Mouse (Mus musculus) adrenal gland, adult 2 months (tissue): ENCODE measurements around the gene Cenpk. TPM values are rescaled to one million over a fixed set of nuclear protein-coding genes. Genes with fewer than 3 reads are reported as not detected.
A peak's percentile ranks its signal among the peaks of the same experiment; 100 is the strongest.
"Not testable (repeated sequence)": the region's sequence is repeated elsewhere in the genome, so short reads cannot be mapped to it uniquely, and the experiment has no call there.

Experiments
- DNase-seq: peaks from one replicate; pipeline ENCODE4 v3.0.0; 2021
- long read RNA-seq: library from polyadenylated mRNA; stranded (forward); transcript quantifications from one replicate; pipeline ENCODE4 v2.0.0, GENCODE M21; 2021
- polyA plus RNA-seq: library from polyadenylated mRNA; depleted of rRNA; stranded (reverse); fragments of >200 nt; gene quantifications from 2 replicates; pipeline ENCODE4 v1.2.3, GENCODE M21; 2012; rRNA removed
- total RNA-seq, 2 experiments: library from RNA; stranded (reverse); gene quantifications; 2 replicates each; pipeline ENCODE4 v1.2.3; 2021

Cenpk gene
- total RNA-seq (1 to 10 TPM; 1.5 to 1.9 TPM), polyA plus RNA-seq (0.12 and 0.21 TPM in 2 replicates)
- long read RNA-seq, partial matches to known transcripts = 0 of 1 reads
- long read RNA-seq, other reads (novel, unspliced or antisense) = 1 of 1 reads

GRCm38 (mm10) chr13:104228384-104229066 lies at the start of gene Cenpk, which contains the start of gene Ppwd1:
Cenpk (plus strand) TSS chr13:104228611.
Ppwd1 (minus strand) TSS chr13:104228843.
- DNase-seq = peak; percentile 98

GRCm38 (mm10) chr13:104178650-104179121 lies 49.7 kb upstream of the Cenpk start, which contains the start of gene Trim23:
Trim23 (plus strand) TSS chr13:104178797.
- DNase-seq = peak; percentile 96

- no peak for DNase-seq
Measured at GRCm38 (mm10) chr13:104179176-104179888, 49.1 kb upstream of the Cenpk start.

- DNase-seq = no peak
Measured at GRCm38 (mm10) chr13:104187357-104187756, 41.1 kb upstream of the Cenpk start.

- not testable (repeated sequence) for DNase-seq
Measured at GRCm38 (mm10) chr13:104195891-104196290, 32.5 kb upstream of the Cenpk start.

- DNase-seq = no peak
Measured at GRCm38 (mm10) chr13:104204313-104204712, 24.1 kb upstream of the Cenpk start.

GRCm38 (mm10) chr13:104227478-104227877 lies 933 bp upstream of the Cenpk start:
- DNase-seq = no peak

- no peak for DNase-seq
Measured at GRCm38 (mm10) chr13:104229181-104229580, 770 bp downstream of the Cenpk start.

- DNase-seq = no peak
Measured at GRCm38 (mm10) chr13:104258997-104259396, 30.6 kb downstream of the Cenpk start.

- DNase-seq = peak; percentile 29
Measured at GRCm38 (mm10) chr13:104285031-104285431, 56.6 kb downstream of the Cenpk start.

GRCm38 (mm10) chr13:104285737-104286311 lies 57.4 kb downstream of the Cenpk start:
- peak; percentile 54 for DNase-seq

- DNase-seq = no peak
Measured at GRCm38 (mm10) chr13:104286336-104286735, 57.9 kb downstream of the Cenpk start.

- peak; percentile 94 for DNase-seq
Measured at GRCm38 (mm10) chr13:104286897-104287309, 58.5 kb downstream of the Cenpk start.

GRCm38 (mm10) chr13:104287366-104288225 lies 59.2 kb downstream of the Cenpk start, which contains the start of gene Adamts6:
Adamts6 (plus strand) TSS chr13:104287835.
- peak; percentile 25 for DNase-seq

- peak; percentile 81 for DNase-seq
Measured at GRCm38 (mm10) chr13:104288226-104288859, 59.9 kb downstream of the Cenpk start.

GRCm38 (mm10) chr13:104289176-104289575 lies 60.8 kb downstream of the Cenpk start:
- no peak for DNase-seq

GRCm38 (mm10) chr13:104295472-104295871 lies 67.1 kb downstream of the Cenpk start:
- no peak for DNase-seq
